Mouse (Mus musculus): Measurements from ENCODE around the gene Myo18b. TPM values are rescaled to one million over a fixed set of nuclear protein-coding genes. Genes with fewer than 3 reads are reported as not detected.

Myo18b gene
- polyA plus RNA-seq, 1 experiment from 2014 or later = 2.0 TPM

DNA sequence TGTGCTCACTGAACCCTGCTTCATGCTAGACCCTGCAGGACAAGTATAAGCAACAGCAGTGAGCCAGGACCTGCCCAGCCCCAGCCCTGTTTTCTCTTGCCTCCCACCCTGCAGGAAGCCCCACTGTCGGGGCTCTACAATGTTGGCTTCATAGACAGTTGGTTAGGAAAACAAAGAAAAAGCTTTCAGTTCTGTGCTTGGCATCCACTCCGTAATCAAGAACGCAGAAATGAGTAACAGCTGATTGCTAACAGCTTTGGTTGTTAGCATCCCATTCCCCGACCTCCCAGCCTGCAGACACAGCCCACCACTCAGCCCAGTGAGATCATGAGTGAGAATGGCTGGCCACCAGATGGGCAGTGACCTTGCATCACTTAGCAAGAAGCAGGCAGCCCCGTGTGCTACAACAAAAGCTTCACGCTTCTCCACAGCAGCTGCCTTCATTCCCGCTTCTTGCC lies 200.9 kb downstream of the Myo18b start:
- Histone ChIP-seq H3K9me3 (replicated peaks; ENCODE audit: control insufficient read depth, low read length, poor library complexity, severe bottlenecking) (no peaks in the 10 kb centered on the region), H3K27me3 (ENCODE audit: control insufficient read depth, insufficient read depth, low read depth, low read length) (no peaks in the 10 kb centered on the region), H3K9ac (ENCODE audit: low read depth, low read length) (no peak overlapping the region), H3K36me3 (ENCODE audit: control insufficient read depth, insufficient read depth, low read length) (no peaks in the 10 kb centered on the region), H3K27ac (ENCODE audit: low read length) (no peak overlapping the region), H3K4me2 (ENCODE audit: low read length) (no peak overlapping the region), H3K4me1 (ENCODE audit: control insufficient read depth, insufficient read depth, low read length) (0 out of 2 replicates have a peak, but pooled peaks cover 7% of the 10 kb centered on the region), H3K4me3 (ENCODE audit: low read depth, low read length) (no peak overlapping the region)
- WGBS = 43% methylated on average over 7 of the region's 7 CpGs
- no peak for ATAC-seq

DNA sequence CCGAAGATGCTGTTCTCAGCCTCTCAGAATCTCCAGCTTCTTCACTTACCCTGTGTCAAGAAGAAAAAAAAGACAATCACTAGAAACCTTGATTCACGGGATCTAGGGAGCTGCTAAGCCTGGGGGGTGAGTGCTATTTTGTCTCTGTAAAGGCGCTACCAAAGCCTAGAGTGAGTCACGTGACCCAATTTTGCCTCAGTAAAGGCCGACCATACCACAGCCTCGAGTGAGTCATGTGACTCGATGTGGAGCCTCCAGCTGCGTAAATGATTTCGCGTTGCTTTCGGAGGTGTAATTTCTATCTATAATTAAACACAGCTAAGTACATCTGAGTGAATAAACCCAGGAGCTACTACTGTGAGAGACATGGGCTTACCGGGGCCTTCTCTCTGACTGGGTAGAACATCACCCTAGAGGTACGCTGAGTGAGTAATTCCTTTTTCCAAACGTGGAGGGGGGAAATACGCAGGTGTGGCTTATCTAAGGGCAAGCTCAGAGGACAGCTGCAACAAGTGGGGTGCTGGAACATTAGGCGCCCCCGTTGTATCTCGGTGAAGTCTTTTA lies 202.8 kb downstream of the Myo18b start:
- 0 out of 2 replicates have a peak, but pooled peaks cover 7% of the 10 kb centered on the region for H3K4me1 ChIP-seq (ENCODE audit: control insufficient read depth, insufficient read depth, low read length)
- peak overlapping the region; percentile 31; the same call in 1 of the 2 replicates for H3K27ac ChIP-seq (ENCODE audit: low read length)
- no peak overlapping the region for H3K4me3 ChIP-seq (ENCODE audit: low read depth, low read length)
- H3K9ac ChIP-seq (ENCODE audit: low read depth, low read length) = no peak overlapping the region
- WGBS = 75% methylated on average over 18 of the region's 18 CpGs
- H3K4me2 ChIP-seq (ENCODE audit: low read length) = no peak overlapping the region
- 0 out of 2 replicates have a peak, but pooled peaks have one; percentile 57 for ATAC-seq
- no peaks in the 10 kb centered on the region for H3K9me3 ChIP-seq (replicated peaks; ENCODE audit: control insufficient read depth, low read length, poor library complexity, severe bottlenecking)
- H3K36me3 ChIP-seq (ENCODE audit: control insufficient read depth, insufficient read depth, low read length) = no peaks in the 10 kb centered on the region
- H3K27me3 ChIP-seq (ENCODE audit: control insufficient read depth, insufficient read depth, low read depth, low read length) = no peaks in the 10 kb centered on the region

DNA sequence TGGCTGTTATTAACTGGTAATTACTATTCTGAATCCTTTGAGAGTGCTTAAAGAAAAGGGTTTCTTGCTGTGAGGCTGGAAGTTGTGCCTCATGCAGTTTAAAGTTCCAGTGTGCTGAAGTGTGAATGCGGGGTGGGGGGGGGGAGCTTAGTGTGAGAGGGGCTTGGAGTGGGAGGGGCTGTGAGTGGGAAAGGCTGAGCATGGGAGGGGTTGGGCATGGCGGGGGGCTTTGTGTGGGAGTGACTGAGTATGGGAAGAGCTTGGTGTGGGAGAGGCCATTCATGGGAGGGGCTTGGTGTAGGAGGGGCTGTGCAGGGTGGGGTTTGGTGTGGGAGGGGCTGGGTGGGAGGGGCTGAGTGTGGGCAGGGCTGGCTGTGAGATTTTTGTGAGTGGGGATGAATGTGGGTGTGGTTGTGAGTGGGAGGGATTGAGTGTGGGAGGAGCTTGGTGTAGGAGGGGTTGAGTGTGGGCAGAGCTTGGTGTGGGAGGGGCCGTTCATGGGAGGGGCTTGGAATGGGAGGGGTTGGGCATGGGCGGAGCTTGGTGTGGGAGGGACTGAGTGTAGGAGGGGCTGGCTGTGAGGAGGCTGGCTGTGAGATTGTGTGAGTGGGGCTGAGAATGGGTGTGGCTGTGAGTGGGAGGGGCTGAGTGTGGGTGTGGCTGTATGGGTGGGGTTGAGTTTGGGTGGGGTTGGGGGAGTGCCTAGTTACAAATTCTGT lies 208.9 kb downstream of the Myo18b start:
- 79% methylated on average over 4 of the region's 4 CpGs for WGBS
- no peak for ATAC-seq
- H3K36me3 ChIP-seq (ENCODE audit: control insufficient read depth, insufficient read depth, low read length) = no peaks in the 10 kb centered on the region
- H3K9ac ChIP-seq (ENCODE audit: low read depth, low read length) = no peak overlapping the region
- no peak overlapping the region for H3K27ac ChIP-seq (ENCODE audit: low read length)
- 0 out of 2 replicates have a peak, but pooled peaks cover 4% of the 10 kb centered on the region for H3K4me1 ChIP-seq (ENCODE audit: control insufficient read depth, insufficient read depth, low read length)
- H3K27me3 ChIP-seq (ENCODE audit: control insufficient read depth, insufficient read depth, low read depth, low read length) = no peaks in the 10 kb centered on the region
- no peaks in the 10 kb centered on the region for H3K9me3 ChIP-seq (replicated peaks; ENCODE audit: control insufficient read depth, low read length, poor library complexity, severe bottlenecking)
- H3K4me2 ChIP-seq (ENCODE audit: low read length) = no peak overlapping the region
- H3K4me3 ChIP-seq (ENCODE audit: low read depth, low read length) = no peak overlapping the region

DNA sequence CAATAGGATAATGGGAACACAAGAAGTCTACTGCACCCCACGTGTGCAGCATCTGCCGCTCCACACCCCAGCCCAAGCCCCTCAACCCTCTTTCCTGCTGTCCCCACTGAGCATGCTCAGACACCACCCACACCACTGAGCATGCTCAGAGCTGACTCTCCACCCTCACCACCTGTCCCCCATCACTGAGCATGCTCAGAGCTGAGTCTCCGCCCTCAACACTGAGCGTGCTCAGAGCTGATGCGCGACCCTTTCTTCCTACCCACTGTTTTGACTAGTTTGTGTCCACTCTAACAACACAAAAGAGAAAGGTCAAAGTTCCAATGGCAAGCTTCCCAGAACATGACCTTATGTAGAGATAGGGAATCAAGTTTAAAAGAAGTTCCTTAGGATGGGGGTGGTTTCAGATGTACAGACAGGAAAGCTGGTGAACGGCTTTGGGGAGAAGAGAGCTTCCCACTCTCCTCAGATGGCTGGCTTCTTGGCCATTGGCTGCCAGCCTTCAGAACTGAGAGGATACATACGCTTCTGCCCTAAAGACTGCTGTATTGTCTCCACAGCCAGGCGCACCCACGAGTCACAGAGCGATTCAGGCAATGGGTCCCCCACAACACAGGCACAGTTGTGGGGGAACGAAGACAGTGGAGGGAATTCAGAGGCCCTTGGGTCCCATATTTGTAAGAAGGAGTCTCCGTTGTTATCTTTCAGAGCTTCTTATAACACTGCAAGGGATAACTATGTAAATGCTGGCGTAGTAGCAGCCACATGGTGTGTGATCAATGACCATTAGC lies 209.7 kb downstream of the Myo18b start:
- 62% methylated on average over 14 of the region's 14 CpGs for WGBS
- H3K4me2 ChIP-seq (ENCODE audit: low read length) = no peak overlapping the region
- no peak for ATAC-seq
- H3K27me3 ChIP-seq (ENCODE audit: control insufficient read depth, insufficient read depth, low read depth, low read length) = no peaks in the 10 kb centered on the region
- H3K9ac ChIP-seq (ENCODE audit: low read depth, low read length) = no peak overlapping the region
- H3K27ac ChIP-seq (ENCODE audit: low read length) = no peak overlapping the region
- no peak overlapping the region for H3K4me3 ChIP-seq (ENCODE audit: low read depth, low read length)
- 0 out of 2 replicates have a peak, but pooled peaks cover 4% of the 10 kb centered on the region for H3K4me1 ChIP-seq (ENCODE audit: control insufficient read depth, insufficient read depth, low read length)
- H3K36me3 ChIP-seq (ENCODE audit: control insufficient read depth, insufficient read depth, low read length) = no peaks in the 10 kb centered on the region
- H3K9me3 ChIP-seq (replicated peaks; ENCODE audit: control insufficient read depth, low read length, poor library complexity, severe bottlenecking) = no peaks in the 10 kb centered on the region

DNA sequence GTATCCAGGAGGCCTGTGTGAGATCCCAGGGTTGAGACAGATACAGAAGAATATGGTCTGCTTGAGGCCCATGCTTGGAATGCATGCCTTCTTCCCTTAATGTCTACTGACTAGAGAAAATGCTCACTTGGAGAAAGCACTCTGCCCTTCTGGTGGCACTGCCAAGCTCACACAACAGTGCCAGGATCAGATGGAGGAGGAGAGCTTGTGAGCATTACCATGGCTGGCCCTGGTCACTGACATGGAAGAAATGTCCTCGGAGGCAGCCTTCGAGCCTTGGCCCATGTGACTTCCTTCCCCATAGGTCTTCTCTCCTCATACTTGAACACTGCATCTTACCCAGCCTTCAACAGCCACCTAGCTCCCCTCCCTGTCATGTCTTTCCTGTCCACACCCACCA lies 216.9 kb downstream of the Myo18b start:
- no peak overlapping the region for H3K4me3 ChIP-seq (ENCODE audit: low read depth, low read length)
- no peaks in the 10 kb centered on the region for H3K27me3 ChIP-seq (ENCODE audit: control insufficient read depth, insufficient read depth, low read depth, low read length)
- peaks cover 15% of the 10 kb centered on the region for H3K4me1 ChIP-seq (ENCODE audit: control insufficient read depth, insufficient read depth, low read length)
- no peak overlapping the region for H3K9ac ChIP-seq (ENCODE audit: low read depth, low read length)
- H3K36me3 ChIP-seq (ENCODE audit: control insufficient read depth, insufficient read depth, low read length) = no peaks in the 10 kb centered on the region
- H3K9me3 ChIP-seq (replicated peaks; ENCODE audit: control insufficient read depth, low read length, poor library complexity, severe bottlenecking) = no peaks in the 10 kb centered on the region
- no peak overlapping the region for H3K4me2 ChIP-seq (ENCODE audit: low read length)
- H3K27ac ChIP-seq (ENCODE audit: low read length) = no peak overlapping the region
- 93% methylated on average over 2 of the region's 2 CpGs for WGBS
- no peak for ATAC-seq

DNA sequence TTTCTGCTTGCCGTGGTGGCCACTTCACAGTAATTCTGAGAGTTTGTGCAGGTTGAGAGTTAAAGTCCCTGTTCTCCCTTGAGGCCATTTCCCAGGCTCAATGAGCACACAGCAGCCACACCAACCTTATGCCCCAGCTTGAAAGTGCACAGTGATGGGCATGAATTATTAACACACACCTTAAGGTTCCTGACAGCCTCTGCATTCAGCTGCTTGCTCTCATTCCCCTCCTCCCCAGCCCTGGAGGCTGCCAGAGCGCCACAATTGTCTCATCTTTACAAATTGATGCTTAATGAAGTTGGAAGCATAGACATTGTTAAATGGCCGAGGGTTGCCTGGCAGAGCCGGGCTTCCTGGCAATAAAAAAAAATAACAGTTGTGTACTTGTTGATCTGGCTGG lies 218.0 kb downstream of the Myo18b start:
- no peaks in the 10 kb centered on the region for H3K27me3 ChIP-seq (ENCODE audit: control insufficient read depth, insufficient read depth, low read depth, low read length)
- no peak overlapping the region for H3K4me3 ChIP-seq (ENCODE audit: low read depth, low read length)
- peaks cover 15% of the 10 kb centered on the region for H3K4me1 ChIP-seq (ENCODE audit: control insufficient read depth, insufficient read depth, low read length)
- WGBS = 24% methylated on average over 4 of the region's 4 CpGs
- 0 out of 2 replicates have a peak, but pooled peaks have one; percentile 54 for ATAC-seq
- H3K36me3 ChIP-seq (ENCODE audit: control insufficient read depth, insufficient read depth, low read length) = no peaks in the 10 kb centered on the region
- 0 out of 2 replicates have a peak overlapping the region, but pooled peaks have one; percentile 20 for H3K9ac ChIP-seq (ENCODE audit: low read depth, low read length)
- H3K9me3 ChIP-seq (replicated peaks; ENCODE audit: control insufficient read depth, low read length, poor library complexity, severe bottlenecking) = no peaks in the 10 kb centered on the region
- H3K4me2 ChIP-seq (ENCODE audit: low read length) = no peak overlapping the region
- peak overlapping the region; percentile 17 for H3K27ac ChIP-seq (ENCODE audit: low read length)

DNA sequence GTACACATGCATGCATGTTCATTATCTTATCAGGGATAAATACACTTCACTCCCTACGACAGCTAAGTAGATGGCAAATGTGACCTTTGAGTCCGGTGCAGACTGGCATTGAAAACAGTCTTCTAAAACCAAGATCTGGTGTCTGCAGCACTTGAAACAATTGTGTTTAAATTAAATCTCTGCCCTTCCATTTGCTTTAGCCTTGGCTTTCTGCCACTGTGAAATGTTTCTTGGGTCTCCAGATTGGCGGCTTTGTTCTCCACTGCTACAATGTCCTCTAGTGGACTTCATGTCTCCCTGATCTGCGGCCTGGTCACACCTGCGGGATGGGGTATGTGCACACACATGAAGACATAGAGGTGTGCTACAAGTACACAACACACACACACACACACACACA lies 221.4 kb downstream of the Myo18b start:
- Histone ChIP-seq H3K36me3 (ENCODE audit: control insufficient read depth, insufficient read depth, low read length) (no peaks in the 10 kb centered on the region), H3K9me3 (replicated peaks; ENCODE audit: control insufficient read depth, low read length, poor library complexity, severe bottlenecking) (no peaks in the 10 kb centered on the region), H3K4me1 (ENCODE audit: control insufficient read depth, insufficient read depth, low read length) (peaks cover 15% of the 10 kb centered on the region), H3K4me3 (ENCODE audit: low read depth, low read length) (no peak overlapping the region), H3K27me3 (ENCODE audit: control insufficient read depth, insufficient read depth, low read depth, low read length) (no peaks in the 10 kb centered on the region), H3K9ac (ENCODE audit: low read depth, low read length) (no peak overlapping the region), H3K27ac (ENCODE audit: low read length) (no peak overlapping the region), H3K4me2 (ENCODE audit: low read length) (no peak overlapping the region)
- ATAC-seq = no peak
- WGBS = 68% methylated on average over 5 of the region's 5 CpGs

DNA sequence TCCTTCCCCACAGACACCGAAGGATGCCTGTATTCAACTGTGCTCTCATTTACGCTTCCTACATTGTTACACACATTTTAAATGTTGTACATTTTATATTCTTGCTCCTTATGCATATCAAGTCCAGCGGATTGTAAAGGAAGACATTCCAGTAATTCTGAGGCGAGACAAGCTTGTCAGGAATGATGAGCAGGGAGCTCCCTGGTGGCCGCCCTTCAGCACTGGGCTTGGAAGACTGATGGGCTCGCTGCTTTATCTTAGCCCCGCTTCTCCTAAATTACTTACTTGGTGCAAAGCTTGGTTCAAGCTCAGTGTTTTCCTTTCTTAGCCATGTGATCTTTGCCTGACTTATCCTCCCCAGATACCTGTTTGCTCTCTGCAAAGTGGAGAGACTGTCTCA lies 223.7 kb downstream of the Myo18b start:
- no peak overlapping the region for H3K4me2 ChIP-seq (ENCODE audit: low read length)
- 55% methylated on average over 7 of the region's 7 CpGs for WGBS
- no peak for ATAC-seq
- H3K27ac ChIP-seq (ENCODE audit: low read length) = no peak overlapping the region
- no peaks in the 10 kb centered on the region for H3K27me3 ChIP-seq (ENCODE audit: control insufficient read depth, insufficient read depth, low read depth, low read length)
- peaks cover 2% of the 10 kb centered on the region; the same call in 1 of the 2 replicates for H3K4me1 ChIP-seq (ENCODE audit: control insufficient read depth, insufficient read depth, low read length)
- no peaks in the 10 kb centered on the region for H3K36me3 ChIP-seq (ENCODE audit: control insufficient read depth, insufficient read depth, low read length)
- H3K9ac ChIP-seq (ENCODE audit: low read depth, low read length) = no peak overlapping the region
- H3K4me3 ChIP-seq (ENCODE audit: low read depth, low read length) = no peak overlapping the region
- H3K9me3 ChIP-seq (replicated peaks; ENCODE audit: control insufficient read depth, low read length, poor library complexity, severe bottlenecking) = no peaks in the 10 kb centered on the region
